ENCODE assay signal across 11 mouse cellular contexts in the genomic region with DNA sequence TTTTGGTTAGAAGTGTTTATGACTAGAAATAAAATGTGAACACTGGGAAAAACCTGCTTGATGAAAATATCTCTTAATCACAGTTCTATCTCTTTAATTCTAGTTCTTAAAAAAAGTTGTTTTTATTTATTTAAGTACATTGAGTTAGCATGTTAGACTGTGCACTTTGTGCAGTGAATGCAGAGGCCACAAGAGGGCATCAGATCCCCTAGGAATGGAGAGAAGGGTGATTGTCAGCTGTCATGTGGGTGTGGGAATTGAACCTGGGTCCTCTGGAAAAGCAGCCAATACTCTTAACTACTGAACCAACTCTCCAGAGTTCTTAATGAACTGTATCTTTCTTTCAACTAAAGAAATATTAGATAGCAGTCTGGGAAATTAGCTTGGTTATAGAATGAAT. TPM values are rescaled to one million over a fixed set of nuclear protein-coding genes. Genes with fewer than 3 reads are reported as not detected.
DNase-seq lines count a peak whose midpoint lies in the region; ATAC-seq lines count a peak whose summit lies in the region.
"Had no signal": no experiment of that assay in that cellular context is flagged by ENCODE, and none has a peak within 500 bp of the region (broad histone marks: within the 10 kb centered on the region; RNA-seq: fewer than 3 reads in every experiment).

No protein-coding gene starts in this region.

- H3K27ac ChIP-seq in liver, embryonic 13.5 days = no peak overlapping the region
- H3K27ac ChIP-seq in forebrain, embryonic 16.5 days (ENCODE audit: low read length) = no peak overlapping the region
- H3K27ac ChIP-seq: embryonic facial prominence, embryonic 12.5 days; hindbrain, embryonic 10.5 days; lung, embryonic 15.5 days had no signal

- H3K27me3 ChIP-seq in liver, embryonic 13.5 days = no peaks in the 10 kb centered on the region
- H3K27me3 ChIP-seq in splenic B cell, adult 2 months (ENCODE audit: control insufficient read depth, insufficient read depth, low read length, poor library complexity, severe bottlenecking) = no peaks in the 10 kb centered on the region
- no peaks in the 10 kb centered on the region for H3K27me3 ChIP-seq in forebrain, embryonic 16.5 days (replicated peaks; ENCODE audit: control insufficient read depth, insufficient read depth, low read length)
- H3K27me3 ChIP-seq: embryonic facial prominence, embryonic 12.5 days; lung, embryonic 15.5 days had no signal

- 0 out of 2 replicates have a peak, but pooled peaks cover 5% of the 10 kb centered on the region for H3K36me3 ChIP-seq in liver, embryonic 13.5 days
- H3K36me3 ChIP-seq in splenic B cell, adult 2 months (ENCODE audit: control insufficient read depth, insufficient read depth, low read length, poor library complexity, severe bottlenecking) = no peaks in the 10 kb centered on the region
- no peaks in the 10 kb centered on the region for H3K36me3 ChIP-seq in forebrain, embryonic 16.5 days (ENCODE audit: control insufficient read depth, insufficient read depth)
- H3K36me3 ChIP-seq: embryonic facial prominence, embryonic 12.5 days; hindbrain, embryonic 10.5 days; lung, embryonic 15.5 days had no signal

- no peak overlapping the region for H3K4me3 ChIP-seq in liver, embryonic 13.5 days (replicated peaks)
- no peak overlapping the region for H3K4me3 ChIP-seq in forebrain, embryonic 16.5 days (replicated peaks; ENCODE audit: low read length)
- H3K4me3 ChIP-seq: embryonic facial prominence, embryonic 12.5 days; hindbrain, embryonic 10.5 days; lung, embryonic 15.5 days had no signal

- H3K4me1 ChIP-seq in liver, embryonic 13.5 days (replicated peaks) = peaks cover 32% of the 10 kb centered on the region
- no peaks in the 10 kb centered on the region for H3K4me1 ChIP-seq in forebrain, embryonic 16.5 days (replicated peaks; ENCODE audit: control insufficient read depth, insufficient read depth, low read length)
- H3K4me1 ChIP-seq: embryonic facial prominence, embryonic 12.5 days; hindbrain, embryonic 10.5 days; lung, embryonic 15.5 days had no signal

- DNase-seq in kidney, postnatal 4 days = peak; percentile 20 to 28
- DNase-seq in kidney, postnatal 14 days = no peak
- peak; percentile 11 for DNase-seq in MN1 (ENCODE audit: low spot score)
- peak; percentile 26 for DNase-seq in liver, embryonic 13.5 days
- peak; percentile 67 for DNase-seq in splenic B cell, adult 2 months (ENCODE audit: low read depth, low spot score)
- DNase-seq in urinary bladder, postnatal 36 days (ENCODE audit: low spot score in 2 of 2) = no peak
- no peak for DNase-seq in cerebellum, adult 8-10 months

- H3K9me3 ChIP-seq in liver, embryonic 13.5 days (replicated peaks) = no peaks in the 10 kb centered on the region; the same call in 1 of the 2 replicates
- H3K9me3 ChIP-seq in forebrain, embryonic 16.5 days (ENCODE audit: control insufficient read depth, low read length) = no peaks in the 10 kb centered on the region
- H3K9me3 ChIP-seq: embryonic facial prominence, embryonic 12.5 days; hindbrain, embryonic 10.5 days; lung, embryonic 15.5 days had no signal

- no peak overlapping the region for H3K4me2 ChIP-seq in liver, embryonic 13.5 days
- no peak overlapping the region for H3K4me2 ChIP-seq in forebrain, embryonic 16.5 days (ENCODE audit: low read length)
- H3K4me2 ChIP-seq: embryonic facial prominence, embryonic 12.5 days; lung, embryonic 15.5 days had no signal

- ATAC-seq in liver, embryonic 13.5 days (ENCODE audit: low read depth) = no peak
- ATAC-seq in forebrain, embryonic 16.5 days = no peak

- H3K9ac ChIP-seq in liver, embryonic 13.5 days = no peak overlapping the region
- no peak overlapping the region for H3K9ac ChIP-seq in forebrain, embryonic 16.5 days (replicated peaks; ENCODE audit: low read depth, low read length)
- H3K9ac ChIP-seq: embryonic facial prominence, embryonic 12.5 days; lung, embryonic 15.5 days had no signal

RNA-seq across cellular contexts. Expression of a gene that starts 29.6 kb away (rescaled TPM):
- polyA plus RNA-seq in liver, embryonic 13.5 days (2015; fragmentation: Nextera tagmentation; extraction: Ambion mirVana) = 119 and 149 TPM in 2 replicates
- polyA plus RNA-seq in forebrain, embryonic 16.5 days (2015; fragmentation: Nextera tagmentation; extraction: Ambion mirVana) = 67.7 and 87.5 TPM in 2 replicates

Comparison
In these comparisons a context has a peak if more than half of its experiments do, and no peak if none do; other contexts are left out.
1. DNase-seq: peak in kidney, postnatal 4 days (2 of 2), MN1 (single experiment), liver, embryonic 13.5 days (single experiment) and splenic B cell, adult 2 months (single experiment); none in kidney, postnatal 14 days (single experiment), urinary bladder, postnatal 36 days (0 of 2) and cerebellum, adult 8-10 months (single experiment).